Mouse (Mus musculus) thymus, adult 2 months (tissue): Measurements from ENCODE around the gene Surf1.

Source experiments
- CTCF ChIP-seq: fragments of 200-500 bp; IDR thresholded peaks from 2 replicates; pipeline ENCODE4 v1.5.1; 2012; ENCODE audit warnings: mild to moderate bottlenecking, control low read depth, low read length, moderate library complexity, borderline replicate concordance; ENCODE audit not compliant: control insufficient read depth, poor library complexity, insufficient read depth; ENCODE audit errors: extremely low read depth
- POLR2A ChIP-seq: fragments of 200-500 bp; IDR thresholded peaks from 2 replicates; pipeline ENCODE4 v1.6.1; 2012; ENCODE audit warnings: mild to moderate bottlenecking, low read length, control low read depth, moderate library complexity; ENCODE audit not compliant: control insufficient read depth, poor library complexity, insufficient read depth; ENCODE audit errors: extremely low read depth

GRCm38 (mm10) chr2:26913416-26914147 lies 2.7 kb downstream of the Surf1 start:
- TF ChIP-seq POLR2A = no peak
- no peak for TF ChIP-seq CTCF
